Mouse (Mus musculus) adrenal gland, adult 8-10 months (tissue): ENCODE data around the gene Slc7a8. TPM values are rescaled to one million over a fixed set of nuclear protein-coding genes. Genes with fewer than 3 reads are reported as not detected.

Experiments used
- DNase-seq: peaks from one replicate; pipeline ENCODE4 v3.0.0; 2022
- total RNA-seq, 4 experiments: library from RNA; stranded (reverse); gene quantifications; 2 replicates each; pipeline ENCODE4 v1.2.4; 2022

Gene Slc7a8
- total RNA-seq, 4 experiments from 2014 or later = 26.6 to 51.8 (median 40.3) TPM

DNA sequence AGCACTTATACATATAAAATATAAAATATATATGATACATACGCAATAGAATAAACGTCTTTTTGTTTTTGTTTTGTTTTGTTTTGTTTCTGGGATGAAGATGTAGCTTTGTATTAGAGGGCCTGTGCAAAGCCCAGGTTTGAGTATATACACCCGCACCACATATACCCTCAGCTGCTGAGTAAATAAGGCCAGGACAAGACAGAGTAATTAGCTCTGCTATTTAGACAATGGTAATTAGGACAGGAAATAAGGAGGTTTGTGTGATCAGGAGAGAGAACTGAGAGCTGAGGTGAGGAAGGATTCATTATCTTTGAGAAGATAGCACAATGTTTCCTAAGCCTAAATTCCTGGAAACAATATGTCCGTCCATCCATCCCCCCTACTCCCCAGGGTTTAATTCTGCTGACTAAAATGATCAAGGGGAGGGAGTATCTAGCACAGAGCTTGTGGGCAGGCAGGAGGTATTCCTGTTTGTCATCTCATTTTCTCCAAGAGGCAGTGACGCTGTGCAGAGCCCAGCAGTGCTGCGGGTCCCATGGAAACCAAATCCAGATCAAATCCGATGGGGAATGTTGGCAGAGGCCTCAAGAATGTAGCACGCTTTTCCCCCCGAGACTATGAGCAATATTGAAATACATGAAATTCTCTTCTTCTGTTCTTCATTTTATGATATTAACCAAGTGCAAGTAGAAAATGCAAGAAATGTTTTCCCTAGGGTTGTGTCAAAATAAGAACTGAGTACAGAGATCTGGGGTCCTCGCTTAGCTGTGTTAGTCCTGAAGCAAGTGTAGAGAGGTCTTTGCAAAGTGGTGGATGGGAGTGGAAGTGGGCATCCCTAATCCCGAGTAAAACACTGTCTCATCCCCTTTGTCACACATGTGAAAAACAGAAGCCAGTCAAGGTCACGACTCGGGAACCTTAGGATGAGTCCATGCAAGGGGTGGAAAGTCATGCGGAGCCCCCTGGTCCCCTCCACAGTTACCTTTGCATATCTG is 44.9 kb downstream of the Slc7a8 start:
- DNase-seq = no peak

DNA sequence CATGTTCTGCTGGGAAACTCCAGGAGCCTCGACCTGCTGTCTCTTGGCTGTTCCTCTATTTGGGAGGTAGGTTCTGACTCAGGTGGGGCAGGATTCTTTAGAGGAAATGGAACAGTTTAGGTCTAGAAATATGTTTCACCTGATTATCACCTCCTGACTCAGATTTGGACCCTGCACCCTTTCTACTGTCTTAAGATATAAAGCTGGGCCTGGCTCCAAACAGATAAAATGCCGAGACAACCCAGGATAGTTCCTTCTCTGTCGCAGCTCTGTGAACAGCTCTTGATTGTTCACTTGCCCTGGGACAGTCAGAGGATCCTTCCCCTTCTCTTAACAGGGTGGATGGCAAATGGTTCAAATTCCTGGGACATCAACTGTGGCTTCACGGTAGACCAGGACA is 46.5 kb downstream of the Slc7a8 start:
- DNase-seq = no peak

DNA sequence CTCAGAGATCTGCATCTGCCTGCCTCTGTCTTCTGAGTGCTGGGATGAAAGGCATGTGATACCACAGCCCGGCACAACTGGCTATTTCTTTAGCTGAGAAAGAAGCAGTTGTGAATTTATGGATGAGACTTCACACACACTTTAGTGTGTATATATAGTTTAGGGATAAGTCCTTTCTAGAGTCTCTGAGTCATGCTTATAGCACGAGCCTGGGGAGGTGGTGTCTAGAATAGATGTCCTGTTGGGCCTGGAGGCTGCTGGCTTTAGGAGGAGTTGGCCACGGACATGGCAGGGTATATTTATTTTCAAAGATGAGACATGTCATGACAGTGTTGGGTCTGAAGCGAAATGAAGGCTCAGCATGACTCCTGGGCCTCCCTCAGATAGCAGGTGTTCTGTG is 47.7 kb downstream of the Slc7a8 start:
- no peak for DNase-seq

DNA sequence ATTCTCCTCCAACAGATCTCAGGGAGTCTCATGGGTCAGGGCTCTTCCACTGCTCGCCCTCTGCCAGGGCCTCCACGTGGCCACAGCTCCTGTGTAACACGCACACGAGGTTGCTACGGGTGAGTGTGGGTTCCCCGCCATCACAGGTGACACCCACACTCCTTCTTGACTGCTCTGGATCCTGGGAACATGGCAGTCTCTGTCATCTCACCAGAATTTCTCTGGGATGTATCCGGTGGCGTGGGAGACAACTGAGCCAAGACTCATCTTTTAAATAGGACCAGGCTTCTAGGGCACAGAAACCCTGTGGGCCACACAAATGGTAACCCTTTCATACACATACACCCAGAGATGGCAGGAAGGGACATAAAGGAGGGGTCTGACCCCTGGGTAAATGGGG is 49.5 kb downstream of the Slc7a8 start:
- DNase-seq = no peak

DNA sequence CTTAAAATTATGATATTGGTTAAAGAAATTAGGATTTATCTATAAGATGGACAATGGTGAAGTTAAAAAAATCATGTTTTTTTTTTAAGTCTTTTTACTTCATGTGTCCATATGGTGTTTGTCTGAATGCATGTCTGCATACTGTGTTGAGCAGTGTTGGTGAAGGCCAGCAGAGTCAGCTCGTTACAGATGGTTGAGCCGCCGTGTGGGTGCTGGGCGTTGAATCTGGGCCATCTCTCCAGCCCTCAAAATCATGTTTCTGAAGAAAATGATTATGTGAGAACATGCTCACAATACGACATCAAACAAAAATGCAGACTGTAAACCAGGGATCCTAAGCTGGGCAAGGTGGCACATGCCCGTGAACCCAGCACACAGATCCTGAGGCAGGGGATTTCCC is 51.4 kb downstream of the Slc7a8 start:
- no peak for DNase-seq

DNA sequence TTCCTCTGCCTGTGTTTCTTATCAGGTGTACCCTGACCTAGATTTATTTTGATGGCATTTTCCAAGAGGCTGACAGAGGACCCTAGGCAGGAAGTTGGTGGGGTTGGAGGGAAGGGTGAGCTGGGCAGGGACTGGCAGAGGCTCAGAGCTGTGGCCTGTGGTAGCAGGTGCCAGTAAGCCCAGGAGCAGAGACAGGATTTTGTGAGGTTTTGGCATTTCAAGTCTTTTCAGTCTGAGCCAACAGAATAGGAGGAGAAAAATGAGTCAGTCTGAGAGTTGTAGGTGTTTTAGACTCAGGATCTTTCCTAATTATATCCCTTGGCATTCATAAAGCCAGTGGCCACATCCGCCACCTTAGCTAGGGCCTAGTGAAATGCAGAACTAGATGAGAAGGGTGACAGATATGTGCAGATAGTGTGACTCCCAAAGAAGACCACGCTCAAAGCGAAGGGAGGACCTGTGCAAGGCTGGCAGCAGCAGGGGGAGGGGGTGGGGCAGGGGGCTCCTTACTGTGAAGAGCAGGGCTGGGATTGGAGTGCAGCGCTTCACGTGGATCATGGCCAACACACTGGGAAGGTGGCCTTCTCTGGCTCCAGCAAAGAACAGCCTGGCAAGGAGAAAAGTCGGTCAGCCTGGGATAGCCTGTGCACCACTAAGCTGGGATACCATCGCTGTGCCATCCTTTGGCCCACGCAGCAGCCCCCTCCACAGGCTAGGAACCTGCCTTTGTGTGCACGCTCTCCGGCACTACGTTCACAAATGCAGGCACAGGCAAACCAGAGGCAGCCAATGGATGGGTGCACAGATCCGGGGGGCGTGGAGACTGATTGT is 52.7 kb downstream of the Slc7a8 start:
- no peak for DNase-seq

DNA sequence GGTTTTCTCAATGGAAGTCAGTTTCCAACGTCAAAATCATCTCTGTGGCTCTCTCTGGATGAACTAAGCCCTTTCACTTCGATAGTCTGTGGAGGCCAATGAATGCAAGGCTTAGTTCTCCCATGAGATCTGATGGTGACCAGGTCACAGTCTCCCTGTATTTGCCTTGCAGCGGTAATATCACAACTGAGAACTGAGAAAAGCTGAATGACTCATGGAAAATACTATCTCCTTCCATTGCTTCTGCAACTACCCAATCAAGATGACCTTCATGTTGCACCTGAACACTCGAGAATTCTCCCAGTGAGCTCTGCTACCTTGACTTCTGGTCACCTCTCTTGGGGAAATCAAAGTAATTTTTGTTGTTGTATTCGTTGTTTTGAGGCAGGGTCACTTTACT is 54.2 kb downstream of the Slc7a8 start:
- DNase-seq = no peak

DNA sequence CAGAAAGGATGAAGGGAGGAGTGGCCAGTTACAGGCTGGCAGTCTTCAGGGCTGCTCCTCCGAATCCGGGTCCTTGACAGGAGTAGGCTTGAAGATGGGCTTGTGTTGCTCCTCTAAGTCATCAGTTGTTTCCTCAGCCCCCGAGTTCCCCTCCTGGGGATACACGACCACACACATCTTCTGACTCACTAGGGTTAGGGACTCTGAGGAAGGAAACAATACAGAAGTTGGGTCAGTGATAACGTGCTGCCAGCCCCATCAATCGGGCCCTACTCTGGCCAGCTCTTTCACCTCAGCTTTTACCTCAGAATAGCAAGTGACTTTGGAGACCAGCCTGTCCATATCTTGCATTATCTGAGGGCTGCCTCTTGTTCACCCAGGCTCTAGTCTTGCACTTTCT is 57.7 kb downstream of the Slc7a8 start:
- DNase-seq = no peak

DNA sequence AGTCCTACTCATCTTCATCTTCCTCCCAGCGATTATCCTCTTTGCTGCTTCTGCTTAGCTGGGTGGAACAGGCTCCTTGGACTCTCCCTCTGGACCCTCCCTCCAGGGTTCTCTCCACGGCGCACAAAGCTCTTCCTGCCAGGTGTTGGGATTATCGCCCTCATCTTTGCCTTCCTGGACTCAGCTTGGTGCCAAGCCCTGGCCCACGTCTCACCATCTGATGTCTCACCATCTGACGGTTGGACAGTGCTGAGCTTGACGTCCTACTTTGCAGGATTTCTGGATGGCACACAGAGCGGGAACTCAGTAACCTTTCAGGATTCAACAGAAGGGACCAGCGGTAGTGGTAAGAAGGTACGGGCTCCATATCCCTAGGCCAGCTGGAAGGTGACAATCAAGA is 60.0 kb downstream of the Slc7a8 start:
- DNase-seq = no peak

DNA sequence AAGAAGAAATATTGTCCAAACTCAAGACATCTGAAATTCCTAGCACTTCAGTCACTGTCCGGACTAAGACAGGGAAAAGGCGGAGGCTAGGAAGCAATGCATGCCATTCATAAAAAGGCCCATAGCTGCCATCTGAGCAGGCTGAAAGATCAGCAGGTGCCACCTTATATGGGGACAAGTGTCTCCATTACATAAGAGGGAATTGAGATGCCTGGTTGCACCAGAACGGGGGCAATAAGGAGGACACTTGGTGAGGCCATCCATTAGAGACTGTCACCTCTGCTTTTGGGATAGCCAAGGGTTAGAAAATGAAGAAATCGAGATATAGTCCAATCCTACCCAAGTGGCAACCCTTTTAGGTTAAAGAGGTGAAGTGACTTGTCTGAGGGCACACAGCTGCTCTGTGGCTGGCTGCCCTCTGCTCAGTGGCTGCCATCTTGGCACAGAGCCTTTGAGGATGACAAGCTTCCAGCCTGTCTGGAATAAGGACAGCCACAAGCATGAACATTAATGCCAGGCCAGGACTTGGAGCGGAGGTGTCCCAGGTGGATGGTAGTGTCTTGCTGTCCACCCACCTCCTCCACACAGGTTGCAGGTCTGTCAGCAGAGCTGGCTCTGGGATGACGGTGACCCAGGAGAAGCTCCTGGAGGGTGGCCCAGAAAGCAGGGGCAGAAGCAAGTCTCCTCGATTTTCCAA is 60.9 kb downstream of the Slc7a8 start:
- no peak for DNase-seq

DNA sequence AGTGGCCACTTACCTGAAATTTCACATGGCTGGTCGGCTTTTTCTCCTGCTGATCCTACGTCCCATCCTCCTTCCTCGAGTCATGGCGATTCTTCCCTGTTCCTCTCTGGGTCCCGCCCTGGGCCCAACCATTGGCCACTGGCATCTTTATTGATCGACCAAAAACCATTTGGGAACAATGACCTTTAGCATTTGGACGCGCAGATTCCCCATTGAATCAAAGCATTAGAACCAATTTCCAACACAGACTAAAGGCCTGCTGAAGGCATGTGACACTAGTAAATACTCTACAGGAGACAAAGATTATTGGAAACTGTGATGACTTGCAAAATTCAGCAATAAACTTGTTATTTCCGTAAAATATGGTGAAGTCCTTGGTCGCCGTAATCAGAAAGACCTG is 61.7 kb downstream of the Slc7a8 start:
- no peak for DNase-seq

DNA sequence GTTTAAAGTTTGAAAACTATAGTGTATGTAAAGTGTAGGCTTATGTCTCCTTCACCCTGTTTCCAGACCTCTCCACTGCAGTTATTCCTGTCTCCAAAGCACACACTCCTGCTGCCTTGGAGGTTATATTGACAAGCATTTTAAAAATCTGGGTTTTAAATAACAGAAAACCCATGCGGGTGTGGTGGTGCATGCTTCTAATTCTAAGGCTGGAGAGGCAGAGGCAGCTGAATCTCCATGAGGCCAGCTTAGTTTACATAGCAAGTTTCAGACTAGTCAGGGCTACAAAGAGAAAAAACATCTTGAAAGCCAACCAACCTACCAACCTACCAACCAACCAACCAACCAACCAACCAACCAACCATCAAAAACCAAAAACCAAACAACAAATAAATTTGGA is 66.3 kb downstream of the Slc7a8 start:
- DNase-seq = no peak

DNA sequence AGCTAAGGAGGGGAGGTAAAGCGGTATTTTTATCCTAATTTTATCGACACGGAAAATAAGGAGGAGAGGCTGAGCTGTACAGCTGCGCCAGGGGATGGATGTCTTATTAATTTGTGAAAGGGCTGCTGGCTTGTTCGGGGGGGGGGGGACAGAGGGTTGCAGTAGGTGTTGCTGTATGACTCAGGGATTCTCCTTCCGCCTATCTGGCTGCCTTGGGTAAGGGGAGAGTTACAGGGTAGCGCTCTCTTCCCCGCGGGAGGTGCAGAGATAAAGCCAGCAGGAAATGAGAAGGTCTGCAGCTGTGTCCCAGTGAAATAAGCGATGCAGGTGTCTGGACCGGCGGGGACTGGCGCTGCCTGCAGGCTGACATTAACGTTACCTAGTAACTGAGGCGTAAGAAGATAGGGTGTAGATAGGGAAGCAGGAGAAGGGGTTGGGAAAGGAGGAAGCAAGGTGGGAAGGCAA is 67.1 kb downstream of the Slc7a8 start:
- no peak for DNase-seq

DNA sequence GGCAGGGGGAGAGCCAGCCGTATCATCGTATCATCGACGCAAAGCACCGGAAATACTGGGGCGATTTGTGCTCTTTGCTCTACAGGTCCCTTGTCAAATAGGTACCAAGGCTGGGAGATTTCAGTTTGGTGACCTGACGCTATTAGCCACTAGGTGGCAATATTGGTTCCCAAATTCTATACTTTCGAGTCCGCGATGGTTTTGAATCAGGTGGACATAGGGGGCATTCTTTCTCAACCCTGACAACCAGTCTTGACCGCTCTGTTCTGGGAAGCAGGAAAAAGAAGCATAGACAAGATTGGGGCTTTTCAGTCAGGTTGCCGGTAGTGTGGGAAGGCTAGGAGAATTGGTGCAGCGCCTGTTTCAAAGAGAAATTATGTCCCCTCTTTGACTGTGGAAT is 67.6 kb downstream of the Slc7a8 start:
- peak; percentile 52 for DNase-seq

DNA sequence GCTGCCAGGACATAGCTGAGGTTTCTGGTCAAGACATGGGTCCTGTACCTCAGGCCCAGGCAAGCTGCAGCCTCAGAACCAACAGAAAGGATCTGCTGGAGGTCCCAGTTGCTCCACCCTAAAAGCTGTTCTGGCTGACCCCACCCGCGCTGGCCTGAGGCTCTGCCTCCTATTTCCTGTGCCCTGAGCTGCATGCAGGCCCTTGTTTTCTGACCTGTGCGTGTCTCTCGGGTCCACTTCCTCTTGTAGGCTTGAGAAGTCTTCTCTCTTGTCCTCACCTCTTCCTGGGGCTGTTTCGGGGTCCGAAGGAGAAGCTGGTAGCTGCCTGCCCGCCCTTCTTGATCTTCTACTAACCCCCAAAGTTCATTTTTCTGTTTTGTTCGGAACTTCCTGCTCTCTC is 68.9 kb downstream of the Slc7a8 start:
- DNase-seq = no peak

DNA sequence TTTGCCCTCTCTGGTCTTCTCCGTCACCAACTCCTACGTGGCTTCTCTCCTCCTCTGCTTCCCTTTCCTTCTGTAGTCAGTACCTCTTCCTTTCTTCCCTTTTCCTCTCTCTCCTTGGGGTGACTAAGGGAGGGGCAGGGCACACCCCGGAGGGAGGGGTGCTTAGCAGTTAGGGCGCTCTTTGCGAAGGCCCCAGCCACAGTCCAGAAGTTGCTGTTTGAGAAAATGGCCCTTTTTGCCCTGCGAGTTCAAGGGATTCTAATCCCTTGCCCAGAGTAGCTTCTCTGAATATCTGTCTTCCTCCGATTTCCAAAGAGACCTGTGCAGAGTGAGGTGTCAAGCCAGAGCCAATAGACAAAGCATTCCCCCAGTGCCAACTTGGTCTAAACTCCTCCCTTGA is 69.7 kb downstream of the Slc7a8 start, which contains the start of gene Cebpe:
Cebpe (minus strand) TSS at position 101 of the 400 bp plus-strand sequence.
- no peak for DNase-seq

DNA sequence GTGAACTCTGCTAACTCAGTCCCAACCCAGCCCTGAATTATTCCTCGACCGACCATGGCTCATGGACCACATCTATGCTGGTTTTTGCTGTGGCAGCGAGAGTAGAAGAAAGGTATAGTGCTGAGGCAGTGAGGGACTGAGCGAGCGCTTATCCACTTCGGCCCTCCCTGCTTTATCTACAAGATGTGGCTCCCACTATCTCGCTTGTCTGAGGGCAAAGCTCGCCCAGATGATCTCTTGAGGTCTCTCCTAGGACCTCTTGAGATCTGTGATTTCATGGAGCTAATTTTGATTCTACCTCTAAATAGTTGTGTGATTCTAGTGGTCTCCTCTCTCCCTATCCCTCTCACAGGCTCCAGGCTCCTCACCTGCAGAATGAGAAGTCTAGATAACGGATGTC is 72.7 kb downstream of the Slc7a8 start:
- DNase-seq = no peak

DNA sequence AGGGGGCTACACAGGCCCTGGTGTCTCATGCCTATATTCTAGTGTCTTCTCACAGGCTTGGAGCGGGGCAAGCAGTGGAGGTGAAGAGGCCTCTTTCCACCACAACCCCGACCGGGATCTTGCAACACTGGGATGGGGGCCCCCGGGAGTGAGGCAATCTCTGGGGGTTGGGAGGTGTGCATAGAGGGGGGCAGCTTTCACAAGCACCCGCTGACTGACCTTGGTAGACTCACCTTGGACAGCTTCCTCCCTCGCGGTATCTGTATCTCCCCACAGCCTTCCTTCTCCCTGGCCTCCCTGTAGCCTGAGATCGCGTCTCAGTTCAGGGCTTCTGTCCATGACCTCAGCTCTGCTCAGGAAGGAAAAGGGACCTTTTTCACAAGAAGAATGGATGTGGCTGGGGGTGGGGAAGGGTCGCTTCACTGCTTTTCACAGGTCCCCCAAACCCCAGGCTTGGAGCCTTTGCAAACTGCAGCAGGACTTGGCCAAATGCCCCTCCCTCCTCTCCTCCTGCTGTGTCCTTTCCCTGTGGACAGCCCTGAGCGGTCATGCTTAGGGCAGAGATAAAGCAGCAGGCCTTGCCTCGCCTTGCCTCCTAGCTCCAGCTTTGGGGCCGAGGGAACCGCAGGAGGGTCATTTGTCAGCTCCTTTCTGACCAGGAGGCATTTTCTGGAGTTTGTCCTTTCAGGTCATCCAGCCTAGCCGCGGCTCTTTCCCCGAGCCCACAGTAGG is 75.0 kb downstream of the Slc7a8 start:
- DNase-seq = no peak

DNA sequence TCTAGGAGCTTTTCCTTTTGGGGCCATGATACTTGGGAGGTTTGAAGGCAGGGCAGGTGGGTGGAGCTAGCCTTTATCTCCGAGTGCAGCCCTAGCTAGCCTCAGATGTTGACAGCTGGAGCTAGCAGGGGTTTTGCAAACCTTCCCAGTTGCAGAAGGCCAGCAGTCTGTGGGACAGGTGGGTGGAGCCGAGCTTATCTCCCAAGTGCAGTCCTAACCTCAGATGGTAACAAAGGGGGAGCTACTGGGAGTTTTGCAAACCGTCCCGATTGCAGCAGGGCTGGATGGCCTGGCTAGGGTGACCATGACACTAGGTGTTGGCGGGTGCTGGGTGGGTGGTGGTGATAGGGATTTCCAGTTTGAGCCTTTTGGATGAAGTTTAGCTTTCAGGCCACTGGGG is 75.9 kb downstream of the Slc7a8 start:
- DNase-seq = peak; percentile 42

DNA sequence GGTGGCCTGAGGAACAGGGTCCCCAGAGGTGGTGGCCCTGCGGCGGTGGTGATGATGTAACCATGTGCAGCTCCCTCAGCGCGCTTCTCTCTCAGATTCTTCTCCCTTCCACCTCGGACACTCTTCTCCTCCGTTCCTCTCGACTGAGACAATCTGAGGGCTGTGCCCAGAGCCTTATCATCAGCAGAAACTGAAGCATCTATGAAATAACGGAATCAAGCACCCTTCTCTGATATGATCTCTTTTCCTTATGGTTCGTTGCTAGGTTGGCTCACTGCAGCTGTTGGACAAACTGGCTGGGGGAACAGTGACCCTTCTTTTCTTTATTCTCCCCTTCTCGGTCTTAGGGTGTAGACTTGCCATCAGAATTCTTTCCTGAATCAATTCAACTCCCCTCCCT is 78.5 kb downstream of the Slc7a8 start:
- no peak for DNase-seq

DNA sequence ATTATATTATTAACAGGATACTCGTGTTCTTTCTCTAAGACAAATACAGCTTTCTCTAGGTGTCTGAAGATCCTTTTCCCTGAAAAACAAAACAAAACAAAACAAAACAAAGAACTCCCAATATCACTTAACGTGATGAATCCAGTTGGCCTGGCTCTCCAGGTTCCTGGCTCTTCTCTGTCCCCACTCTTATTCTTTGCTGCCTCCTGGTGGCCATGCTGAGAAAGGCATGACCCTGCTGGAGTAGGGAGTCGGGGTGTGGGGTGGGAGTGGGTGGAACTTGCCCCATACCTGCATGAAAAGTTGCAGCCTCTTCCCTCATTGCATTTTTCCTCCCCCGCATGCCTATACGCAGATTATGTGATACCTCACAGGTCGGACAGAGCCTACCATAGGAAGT is 80.4 kb downstream of the Slc7a8 start:
- peak; percentile 42 for DNase-seq

DNA sequence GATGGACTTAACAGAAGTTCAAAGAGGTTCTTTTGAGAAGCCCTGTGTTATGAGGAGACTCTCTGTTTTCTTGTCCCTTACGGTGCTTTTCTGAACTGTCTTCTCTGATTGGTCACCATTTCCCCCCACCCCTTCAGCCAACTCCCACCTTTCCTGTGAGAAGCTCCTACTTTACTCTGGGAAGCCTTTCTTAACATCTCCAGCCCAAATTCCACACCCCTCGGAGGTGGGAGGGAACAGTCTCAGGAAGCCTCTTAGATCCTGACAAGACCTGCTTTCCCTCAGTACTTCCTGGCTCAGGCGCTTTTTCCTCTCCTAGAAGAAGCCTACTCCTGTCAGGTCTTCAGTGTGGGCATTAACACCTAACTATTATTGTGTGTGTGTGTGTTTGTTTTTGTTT is 82.2 kb downstream of the Slc7a8 start:
- no peak for DNase-seq
